Mouse (Mus musculus) hindbrain, embryonic 10.5 days (tissue): ENCODE results near the gene Foxi3. TPM values are rescaled to one million over a fixed set of nuclear protein-coding genes. Genes with fewer than 3 reads are reported as not detected.

Experiments used
- DNase-seq: peaks from one replicate; pipeline ENCODE4 v3.0.0-alpha.2; 2017; ENCODE audit warnings: low spot score
- H3K27ac ChIP-seq: fragments of 300-500 bp; sonication (generic); 2 replicates; pipeline ENCODE4 v1.5.1; 2016; ENCODE audit warnings: mild to moderate bottlenecking, moderate library complexity
- H3K27me3 ChIP-seq: fragments of 300-500 bp; sonication (generic); 2 replicates; pipeline ENCODE4 v1.6.1; 2016; ENCODE audit warnings: mild to moderate bottlenecking; ENCODE audit not compliant: poor library complexity, insufficient read depth, severe bottlenecking
- H3K36me3 ChIP-seq: fragments of 300-500 bp; sonication (generic); 2 replicates; pipeline ENCODE4 v1.6.1; 2016; ENCODE audit warnings: mild to moderate bottlenecking, moderate library complexity
- H3K4me1 ChIP-seq: fragments of 300-500 bp; sonication (generic); replicated peaks from 2 replicates; pipeline ENCODE4 v1.6.1; 2016; ENCODE audit warnings: mild to moderate bottlenecking
- H3K4me3 ChIP-seq: fragments of 300-500 bp; sonication (generic); 2 replicates; pipeline ENCODE4 v1.5.1; 2016; ENCODE audit warnings: mild to moderate bottlenecking, moderate library complexity
- H3K9me3 ChIP-seq: fragments of 300-500 bp; sonication (generic); 2 replicates; pipeline ENCODE4 v1.6.1; 2016; ENCODE audit warnings: mild to moderate bottlenecking, moderate library complexity
- WGBS: fragments of 180-500 bp; shearing (Covaris S2); methylation state at CpG from one replicate; pipeline ENCODE4 v1.1.7; 2016; 5-methylcytosine and 5-hydroxymethylcytosine counted together
- polyA plus RNA-seq: library from polyadenylated mRNA; unstranded; fragments of >200 nt; fragmentation: Nextera tagmentation; extraction: Ambion mirVana; gene quantifications from 2 replicates; pipeline ENCODE4 v1.2.1, GENCODE M21; 2016

The Foxi3 gene
- polyA plus RNA-seq, result not detected in 2 replicates

GRCm38 (mm10) chr6:70956285-70956912, at the start of gene Foxi3:
TSS of gene Foxi3 (plus strand) at chr6:70956531.
- H3K27ac ChIP-seq, result no peak within 1 kb of the TSS

GRCm38 (mm10) chr6:70909572-70909971, 46.8 kb upstream of the Foxi3 start:
- no peak for DNase-seq
- WGBS, result 88% methylated on average over 7 of the region's 7 CpGs
- Histone ChIP-seq H3K9me3 (no peaks in the 10 kb centered on the region), H3K27ac (no peak overlapping the region), H3K4me1 (peaks cover 11% of the 10 kb centered on the region), H3K36me3 (peaks cover 17% of the 10 kb centered on the region), H3K4me3 (no peak overlapping the region), H3K27me3 (peaks cover 19% of the 10 kb centered on the region)

More at GRCm38 (mm10) chr6:70956285-70956912, at the start of gene Foxi3:
- Histone ChIP-seq H3K9me3 (no peaks in the 10 kb centered on the region), H3K36me3 (no peaks in the 10 kb centered on the region), H3K4me3 (peak within 1 kb of the TSS; percentile 61), H3K4me1 (peaks cover 13% of the 10 kb centered on the region), H3K27me3 (peaks cover 91% of the 10 kb centered on the region)
- peak; percentile 74 for DNase-seq
- WGBS, result under 1% methylated on average over 62 of the region's 67 CpGs

- no peak overlapping the region for H3K4me3 ChIP-seq
- peaks cover 11% of the 10 kb centered on the region for H3K4me1 ChIP-seq
- H3K27me3 ChIP-seq, result peaks cover 19% of the 10 kb centered on the region
- peaks cover 12% of the 10 kb centered on the region for H3K36me3 ChIP-seq
- no peak overlapping the region for H3K27ac ChIP-seq
- WGBS, result 71% methylated on average over 4 of the region's 4 CpGs
- H3K9me3 ChIP-seq, result no peaks in the 10 kb centered on the region
- DNase-seq, result no peak
These were observed 46.0 kb upstream of the Foxi3 start for GRCm38 (mm10) chr6:70910285-70910684.

- 15% methylated on average over 20 of the region's 20 CpGs for WGBS
- peak overlapping the region; percentile 25 for H3K4me3 ChIP-seq
These were observed 44.5 kb upstream of the Foxi3 start for GRCm38 (mm10) chr6:70911668-70912395.

GRCm38 (mm10) chr6:70912396-70912765, 44.0 kb upstream of the Foxi3 start:
- H3K36me3 ChIP-seq, result no peaks in the 10 kb centered on the region
- 74% methylated on average over 7 of the region's 7 CpGs for WGBS
- peaks cover 19% of the 10 kb centered on the region for H3K27me3 ChIP-seq
- H3K9me3 ChIP-seq, result no peaks in the 10 kb centered on the region
- H3K4me3 ChIP-seq, result no peak overlapping the region
- DNase-seq, result no peak
- H3K4me1 ChIP-seq, result peaks cover 11% of the 10 kb centered on the region
- H3K27ac ChIP-seq, result no peak overlapping the region

More at GRCm38 (mm10) chr6:70911668-70912395, 44.5 kb upstream of the Foxi3 start:
- Histone ChIP-seq H3K27me3 (peaks cover 19% of the 10 kb centered on the region), H3K36me3 (no peaks in the 10 kb centered on the region), H3K27ac (no peak overlapping the region), H3K4me1 (peaks cover 11% of the 10 kb centered on the region), H3K9me3 (no peaks in the 10 kb centered on the region)
- DNase-seq, result peak; percentile 4

GRCm38 (mm10) chr6:70918827-70919226, 37.5 kb upstream of the Foxi3 start, which contains the start of gene Tex37:
TSS of gene Tex37 (minus strand) at chr6:70918927.
- WGBS, result 89% methylated on average over 3 of the region's 3 CpGs
- 0 out of 2 replicates have a peak, but pooled peaks cover 10% of the 10 kb centered on the region for H3K27me3 ChIP-seq
- H3K27ac ChIP-seq, result no peak within 1 kb of the TSS
- H3K4me3 ChIP-seq, result no peak within 1 kb of the TSS
- DNase-seq, result no peak
- peaks cover 10% of the 10 kb centered on the region for H3K4me1 ChIP-seq
- H3K9me3 ChIP-seq, result no peaks in the 10 kb centered on the region
- H3K36me3 ChIP-seq, result no peaks in the 10 kb centered on the region

GRCm38 (mm10) chr6:70921274-70922074, 34.9 kb upstream of the Foxi3 start:
- DNase-seq, result peak; percentile 66
- 4% methylated on average over 22 of the region's 22 CpGs for WGBS
- Histone ChIP-seq H3K4me1 (peaks cover 10% of the 10 kb centered on the region), H3K36me3 (no peaks in the 10 kb centered on the region), H3K27me3 (0 out of 2 replicates have a peak, but pooled peaks cover 10% of the 10 kb centered on the region), H3K9me3 (no peaks in the 10 kb centered on the region), H3K4me3 (peak overlapping the region; percentile 42), H3K27ac (peak overlapping the region; percentile 50)

GRCm38 (mm10) chr6:70931801-70932200, 24.5 kb upstream of the Foxi3 start:
- WGBS, result 90% methylated on average over 2 of the region's 2 CpGs
- no peak for DNase-seq

GRCm38 (mm10) chr6:70953274-70953673, 3.1 kb upstream of the Foxi3 start:
- H3K4me1 ChIP-seq, result peaks cover 13% of the 10 kb centered on the region
- peaks cover 60% of the 10 kb centered on the region for H3K27me3 ChIP-seq
- WGBS, result 76% methylated on average over 7 of the region's 7 CpGs

More at GRCm38 (mm10) chr6:70931801-70932200, 24.5 kb upstream of the Foxi3 start:
- Histone ChIP-seq H3K4me3 (no peak overlapping the region), H3K27me3 (no peaks in the 10 kb centered on the region), H3K9me3 (no peaks in the 10 kb centered on the region), H3K4me1 (no peaks in the 10 kb centered on the region), H3K36me3 (no peaks in the 10 kb centered on the region), H3K27ac (no peak overlapping the region)

GRCm38 (mm10) chr6:70954040-70954439, 2.3 kb upstream of the Foxi3 start:
- H3K27ac ChIP-seq, result no peak overlapping the region
- no peak for DNase-seq
- WGBS, result 10% methylated on average over 6 of the region's 6 CpGs
- H3K4me1 ChIP-seq, result peaks cover 13% of the 10 kb centered on the region
- H3K27me3 ChIP-seq, result peaks cover 68% of the 10 kb centered on the region
- no peak overlapping the region for H3K4me3 ChIP-seq
- no peaks in the 10 kb centered on the region for H3K9me3 ChIP-seq
- no peaks in the 10 kb centered on the region for H3K36me3 ChIP-seq

More at GRCm38 (mm10) chr6:70953274-70953673, 3.1 kb upstream of the Foxi3 start:
- DNase-seq, result no peak
- Histone ChIP-seq H3K27ac (no peak overlapping the region), H3K4me3 (no peak overlapping the region), H3K9me3 (no peaks in the 10 kb centered on the region), H3K36me3 (no peaks in the 10 kb centered on the region)

GRCm38 (mm10) chr6:70955291-70955800, 985 bp upstream of the Foxi3 start:
- H3K4me3 ChIP-seq, result no peak overlapping the region
- H3K4me1 ChIP-seq, result peaks cover 13% of the 10 kb centered on the region
- no peaks in the 10 kb centered on the region for H3K36me3 ChIP-seq
- WGBS, result 5% methylated on average over 14 of the region's 14 CpGs
- no peaks in the 10 kb centered on the region for H3K9me3 ChIP-seq
- H3K27ac ChIP-seq, result no peak overlapping the region
- DNase-seq, result no peak
- H3K27me3 ChIP-seq, result peaks cover 81% of the 10 kb centered on the region

GRCm38 (mm10) chr6:70955841-70956240, 490 bp upstream of the Foxi3 start:
- Histone ChIP-seq H3K4me3 (peak overlapping the region; percentile 61), H3K36me3 (no peaks in the 10 kb centered on the region), H3K4me1 (peaks cover 13% of the 10 kb centered on the region), H3K27me3 (peaks cover 86% of the 10 kb centered on the region), H3K27ac (no peak overlapping the region), H3K9me3 (no peaks in the 10 kb centered on the region)
- under 1% methylated on average over 12 of the region's 12 CpGs for WGBS
- no peak for DNase-seq
